Mouse (Mus musculus): ENCODE results near the gene Emid1. TPM values are rescaled to one million over a fixed set of nuclear protein-coding genes. Genes with fewer than 3 reads are reported as not detected.

Emid1 gene
- polyA plus RNA-seq, 1 experiment from 2014 or later, result 112 TPM

- Histone ChIP-seq H3K4me3 (ENCODE audit: low read length) (peak overlapping the region; percentile 67), H3K36me3 (ENCODE audit: control insufficient read depth, insufficient read depth, low read length) (no peaks in the 10 kb centered on the region), H3K9ac (ENCODE audit: low read depth, low read length) (peak overlapping the region; percentile 85), H3K4me1 (ENCODE audit: control insufficient read depth, insufficient read depth, low read length) (peaks cover 43% of the 10 kb centered on the region), H3K27ac (ENCODE audit: low read length) (no peak overlapping the region), H3K4me2 (ENCODE audit: low read depth, low read length) (peak overlapping the region; percentile 81), H3K9me3 (ENCODE audit: control insufficient read depth, low read length) (no peaks in the 10 kb centered on the region), H3K27me3 (replicated peaks; ENCODE audit: control insufficient read depth, insufficient read depth, low read length) (peaks cover 27% of the 10 kb centered on the region)
- WGBS, result 66% methylated on average over 30 of the region's 31 CpGs
- ATAC-seq, result no peak
Observed at GRCm38 (mm10) chr11:5063561-5064281, 88.3 kb downstream of the Emid1 start.

- WGBS, result 76% methylated on average over 13 of the region's 13 CpGs
- no peak overlapping the region for H3K4me2 ChIP-seq (ENCODE audit: low read depth, low read length)
- H3K36me3 ChIP-seq (ENCODE audit: control insufficient read depth, insufficient read depth, low read length), result no peaks in the 10 kb centered on the region
- no peak for ATAC-seq
- H3K4me1 ChIP-seq (ENCODE audit: control insufficient read depth, insufficient read depth, low read length), result peaks cover 47% of the 10 kb centered on the region
- H3K4me3 ChIP-seq (ENCODE audit: low read length), result no peak overlapping the region
- H3K9me3 ChIP-seq (ENCODE audit: control insufficient read depth, low read length), result no peaks in the 10 kb centered on the region
- no peak overlapping the region; the same call in 1 of the 2 replicates for H3K9ac ChIP-seq (ENCODE audit: low read depth, low read length)
- H3K27ac ChIP-seq (ENCODE audit: low read length), result no peak overlapping the region
- peaks cover 29% of the 10 kb centered on the region for H3K27me3 ChIP-seq (replicated peaks; ENCODE audit: control insufficient read depth, insufficient read depth, low read length)
Observed at GRCm38 (mm10) chr11:5062860-5063505, 89.1 kb downstream of the Emid1 start.

GRCm38 (mm10) chr11:5062326-5062725, 89.7 kb downstream of the Emid1 start:
- H3K4me1 ChIP-seq (ENCODE audit: control insufficient read depth, insufficient read depth, low read length), result peaks cover 48% of the 10 kb centered on the region
- peak overlapping the region; percentile 46 for H3K4me3 ChIP-seq (ENCODE audit: low read length)
- no peak overlapping the region for H3K27ac ChIP-seq (ENCODE audit: low read length)
- 28% methylated on average over 13 of the region's 13 CpGs for WGBS
- peaks cover 35% of the 10 kb centered on the region for H3K27me3 ChIP-seq (replicated peaks; ENCODE audit: control insufficient read depth, insufficient read depth, low read length)
- no peaks in the 10 kb centered on the region for H3K9me3 ChIP-seq (ENCODE audit: control insufficient read depth, low read length)
- peak overlapping the region; percentile 54 for H3K9ac ChIP-seq (ENCODE audit: low read depth, low read length)
- H3K36me3 ChIP-seq (ENCODE audit: control insufficient read depth, insufficient read depth, low read length), result no peaks in the 10 kb centered on the region
- H3K4me2 ChIP-seq (ENCODE audit: low read depth, low read length), result peak overlapping the region; percentile 76
- ATAC-seq, result peak; percentile 2; the same call in 1 of the 2 replicates

- H3K27me3 ChIP-seq (replicated peaks; ENCODE audit: control insufficient read depth, insufficient read depth, low read length), result peaks cover 39% of the 10 kb centered on the region
- H3K4me1 ChIP-seq (ENCODE audit: control insufficient read depth, insufficient read depth, low read length), result peaks cover 48% of the 10 kb centered on the region
- peak overlapping the region; percentile 76 for H3K4me2 ChIP-seq (ENCODE audit: low read depth, low read length)
- 6% methylated on average over 61 of the region's 62 CpGs for WGBS
- H3K9ac ChIP-seq (ENCODE audit: low read depth, low read length), result peak overlapping the region; percentile 62
- H3K36me3 ChIP-seq (ENCODE audit: control insufficient read depth, insufficient read depth, low read length), result no peaks in the 10 kb centered on the region
- peak overlapping the region; percentile 46 for H3K4me3 ChIP-seq (ENCODE audit: low read length)
- peak; percentile 63 for ATAC-seq
- no peak overlapping the region for H3K27ac ChIP-seq (ENCODE audit: low read length)
- H3K9me3 ChIP-seq (ENCODE audit: control insufficient read depth, low read length), result no peaks in the 10 kb centered on the region
Observed at GRCm38 (mm10) chr11:5061413-5062139, 90.5 kb downstream of the Emid1 start.

- peak overlapping the region; percentile 46 for H3K4me3 ChIP-seq (ENCODE audit: low read length)
- H3K27me3 ChIP-seq (replicated peaks; ENCODE audit: control insufficient read depth, insufficient read depth, low read length), result peaks cover 39% of the 10 kb centered on the region
- H3K9me3 ChIP-seq (ENCODE audit: control insufficient read depth, low read length), result no peaks in the 10 kb centered on the region
- peak overlapping the region; percentile 62 for H3K9ac ChIP-seq (ENCODE audit: low read depth, low read length)
- no peaks in the 10 kb centered on the region for H3K36me3 ChIP-seq (ENCODE audit: control insufficient read depth, insufficient read depth, low read length)
- peaks cover 48% of the 10 kb centered on the region for H3K4me1 ChIP-seq (ENCODE audit: control insufficient read depth, insufficient read depth, low read length)
- ATAC-seq, result no peak
- no peak overlapping the region for H3K27ac ChIP-seq (ENCODE audit: low read length)
- peak overlapping the region; percentile 76 for H3K4me2 ChIP-seq (ENCODE audit: low read depth, low read length)
- 67% methylated on average over 28 of the region's 28 CpGs for WGBS
Observed at GRCm38 (mm10) chr11:5060756-5061412, 91.2 kb downstream of the Emid1 start.

- Histone ChIP-seq H3K4me1 (ENCODE audit: control insufficient read depth, insufficient read depth, low read length) (peaks cover 48% of the 10 kb centered on the region), H3K9ac (ENCODE audit: low read depth, low read length) (no peak overlapping the region), H3K27me3 (replicated peaks; ENCODE audit: control insufficient read depth, insufficient read depth, low read length) (peaks cover 39% of the 10 kb centered on the region), H3K27ac (ENCODE audit: low read length) (no peak overlapping the region), H3K4me3 (ENCODE audit: low read length) (no peak overlapping the region), H3K9me3 (ENCODE audit: control insufficient read depth, low read length) (no peaks in the 10 kb centered on the region), H3K4me2 (ENCODE audit: low read depth, low read length) (no peak overlapping the region), H3K36me3 (ENCODE audit: control insufficient read depth, insufficient read depth, low read length) (no peaks in the 10 kb centered on the region)
- no peak for ATAC-seq
- 16% methylated on average over 27 of the region's 27 CpGs for WGBS
Observed at GRCm38 (mm10) chr11:5059704-5060156, 92.3 kb downstream of the Emid1 start.

- no peak overlapping the region for H3K27ac ChIP-seq (ENCODE audit: low read length)
- H3K4me3 ChIP-seq (ENCODE audit: low read length), result no peak overlapping the region
- no peak overlapping the region for H3K9ac ChIP-seq (ENCODE audit: low read depth, low read length)
- no peak overlapping the region for H3K4me2 ChIP-seq (ENCODE audit: low read depth, low read length)
- WGBS, result 28% methylated on average over 14 of the region's 14 CpGs
- H3K27me3 ChIP-seq (replicated peaks; ENCODE audit: control insufficient read depth, insufficient read depth, low read length), result peaks cover 39% of the 10 kb centered on the region
- H3K36me3 ChIP-seq (ENCODE audit: control insufficient read depth, insufficient read depth, low read length), result no peaks in the 10 kb centered on the region
- H3K4me1 ChIP-seq (ENCODE audit: control insufficient read depth, insufficient read depth, low read length), result peaks cover 44% of the 10 kb centered on the region
- no peaks in the 10 kb centered on the region for H3K9me3 ChIP-seq (ENCODE audit: control insufficient read depth, low read length)
- no peak for ATAC-seq
Observed at GRCm38 (mm10) chr11:5059230-5059629, 92.8 kb downstream of the Emid1 start.

- H3K27me3 ChIP-seq (replicated peaks; ENCODE audit: control insufficient read depth, insufficient read depth, low read length), result peaks cover 39% of the 10 kb centered on the region
- no peaks in the 10 kb centered on the region for H3K36me3 ChIP-seq (ENCODE audit: control insufficient read depth, insufficient read depth, low read length)
- no peak overlapping the region for H3K4me3 ChIP-seq (ENCODE audit: low read length)
- no peak for ATAC-seq
- H3K9me3 ChIP-seq (ENCODE audit: control insufficient read depth, low read length), result no peaks in the 10 kb centered on the region
- 33% methylated on average over 9 of the region's 9 CpGs for WGBS
- H3K9ac ChIP-seq (ENCODE audit: low read depth, low read length), result no peak overlapping the region
- peaks cover 40% of the 10 kb centered on the region for H3K4me1 ChIP-seq (ENCODE audit: control insufficient read depth, insufficient read depth, low read length)
- no peak overlapping the region for H3K4me2 ChIP-seq (ENCODE audit: low read depth, low read length)
- no peak overlapping the region for H3K27ac ChIP-seq (ENCODE audit: low read length)
Observed at GRCm38 (mm10) chr11:5058783-5059182, 93.3 kb downstream of the Emid1 start.
